Mouse (Mus musculus): ENCODE results near the gene Scaf1.

DNA sequence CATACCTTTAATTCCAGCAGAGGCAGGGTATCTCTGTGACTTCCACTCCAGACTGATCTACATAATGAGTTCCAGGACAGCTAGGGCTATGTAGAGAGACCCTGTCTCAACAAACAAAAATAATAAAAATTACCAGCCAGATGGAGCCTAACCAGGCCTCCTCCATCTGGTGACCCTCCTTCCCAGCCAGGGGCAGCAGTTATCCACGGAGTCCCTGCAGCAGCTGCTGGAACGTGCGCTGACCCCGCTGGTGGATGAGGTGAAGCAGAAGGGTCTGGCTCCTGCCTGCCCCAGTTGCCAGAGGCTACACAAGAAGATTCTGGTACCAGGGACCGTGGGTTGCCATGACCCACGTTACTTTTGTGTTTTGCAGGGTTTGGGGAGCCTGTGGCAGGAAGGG lies 59.9 kb downstream of the Scaf1 start:
- no peak for TF ChIP-seq CTCF (IDR thresholded peaks at IDR 0.05; ENCODE audit: control insufficient read depth, insufficient read depth, insufficient replicate concordance, low read depth, low read length)
- TF ChIP-seq POLR2A (IDR thresholded peaks at IDR 0.05; ENCODE audit: control insufficient read depth, low read depth, low read length) = no peak

Data from testis, adult 2 months (tissue).